Mouse (Mus musculus) forebrain, embryonic 12.5 days (tissue): Measurements from ENCODE around the gene Copz1. TPM values are rescaled to one million over a fixed set of nuclear protein-coding genes. Genes with fewer than 3 reads are reported as not detected.

Experiments used
- ATAC-seq: fragments of 200-750 bp; cut with Nextera tagmentation; 2 replicates; pipeline ENCODE4 v1.8.0; 2017; ENCODE audit warnings: moderate TSS enrichment; ENCODE audit not compliant: low FRiP score
- H3K27ac ChIP-seq: fragments of 300-500 bp; sonication (generic); 2 replicates; pipeline ENCODE4 v1.5.1; 2016; ENCODE audit warnings: mild to moderate bottlenecking
- H3K27me3 ChIP-seq: fragments of 300-500 bp; sonication (generic); 2 replicates; pipeline ENCODE4 v1.6.1; 2016; ENCODE audit warnings: mild to moderate bottlenecking
- H3K36me3 ChIP-seq: fragments of 300-500 bp; sonication (generic); replicated peaks from 2 replicates; pipeline ENCODE4 v1.6.1; 2016; ENCODE audit warnings: mild to moderate bottlenecking
- H3K4me1 ChIP-seq: fragments of 300-500 bp; sonication (generic); 2 replicates; pipeline ENCODE4 v1.6.1; 2016
- H3K4me2 ChIP-seq: fragments of 300-500 bp; sonication (generic); 2 replicates; pipeline ENCODE4 v1.6.1; 2016; ENCODE audit warnings: mild to moderate bottlenecking, moderate library complexity
- H3K4me3 ChIP-seq: fragments of 300-500 bp; sonication (generic); replicated peaks from 2 replicates; pipeline ENCODE4 v1.5.1; 2016; ENCODE audit warnings: mild to moderate bottlenecking
- H3K9ac ChIP-seq: fragments of 300-500 bp; sonication (generic); 2 replicates; pipeline ENCODE4 v1.6.1; 2016; ENCODE audit warnings: mild to moderate bottlenecking
- H3K9me3 ChIP-seq: fragments of 300-500 bp; sonication (generic); 2 replicates; pipeline ENCODE4 v1.6.1; 2016
- WGBS: fragments of 180-500 bp; shearing (Covaris S2); methylation state at CpG from one replicate; pipeline ENCODE4 v1.1.7; 2016; 5-methylcytosine and 5-hydroxymethylcytosine counted together
- polyA plus RNA-seq: library from polyadenylated mRNA; unstranded; fragments of >200 nt; fragmentation: Nextera tagmentation; extraction: Ambion mirVana; gene quantifications from 2 replicates; pipeline ENCODE4 v1.2.1, GENCODE M21; 2016

Copz1 gene
- polyA plus RNA-seq, 1 experiment from 2014 or later: 226 TPM

- no peaks in the 10 kb centered on the region for H3K36me3 ChIP-seq
- H3K27ac ChIP-seq: peak overlapping the region; percentile 98
- peaks cover 25% of the 10 kb centered on the region for H3K27me3 ChIP-seq
- 38% methylated on average over 8 of the region's 8 CpGs for WGBS
- H3K9ac ChIP-seq: peak overlapping the region; percentile 65
- ATAC-seq: no peak
- H3K4me1 ChIP-seq: peaks cover 63% of the 10 kb centered on the region
- H3K4me3 ChIP-seq: peak overlapping the region; percentile 44
- peak overlapping the region; percentile 73 for H3K4me2 ChIP-seq
- no peaks in the 10 kb centered on the region for H3K9me3 ChIP-seq
Measured at GRCm38 (mm10) chr15:103305792-103306645, 33.5 kb downstream of the Copz1 start.

GRCm38 (mm10) chr15:103307125-103307524 lies 34.6 kb downstream of the Copz1 start:
- Histone ChIP-seq H3K27me3 (peaks cover 25% of the 10 kb centered on the region), H3K9ac (no peak overlapping the region), H3K4me1 (peaks cover 52% of the 10 kb centered on the region), H3K9me3 (no peaks in the 10 kb centered on the region), H3K4me2 (peak overlapping the region; percentile 4; the same call in 1 of the 2 replicates), H3K4me3 (no peak overlapping the region), H3K36me3 (no peaks in the 10 kb centered on the region), H3K27ac (peak overlapping the region; percentile 66)
- WGBS: 1% methylated on average over 7 of the region's 7 CpGs
- ATAC-seq: no peak

- Histone ChIP-seq H3K9me3 (no peaks in the 10 kb centered on the region), H3K4me3 (no peak overlapping the region), H3K27ac (no peak overlapping the region), H3K27me3 (peaks cover 25% of the 10 kb centered on the region), H3K4me1 (peaks cover 45% of the 10 kb centered on the region), H3K36me3 (no peaks in the 10 kb centered on the region), H3K4me2 (0 out of 2 replicates have a peak overlapping the region, but pooled peaks have one; percentile 0), H3K9ac (0 out of 2 replicates have a peak overlapping the region, but pooled peaks have one; percentile 33)
- 50% methylated on average over 28 of the region's 28 CpGs for WGBS
- no peak for ATAC-seq
Measured at GRCm38 (mm10) chr15:103308056-103308875, 35.8 kb downstream of the Copz1 start.

GRCm38 (mm10) chr15:103308876-103309580 lies 36.5 kb downstream of the Copz1 start:
- H3K36me3 ChIP-seq: no peaks in the 10 kb centered on the region
- H3K9me3 ChIP-seq: no peaks in the 10 kb centered on the region
- WGBS: 65% methylated on average over 26 of the region's 26 CpGs
- 0 out of 2 replicates have a peak overlapping the region, but pooled peaks have one; percentile 33 for H3K9ac ChIP-seq
- H3K4me1 ChIP-seq: peaks cover 45% of the 10 kb centered on the region
- H3K27me3 ChIP-seq: peaks cover 28% of the 10 kb centered on the region
- H3K4me2 ChIP-seq: 0 out of 2 replicates have a peak overlapping the region, but pooled peaks have one; percentile 0
- H3K4me3 ChIP-seq: no peak overlapping the region
- no peak overlapping the region for H3K27ac ChIP-seq
- ATAC-seq: no peak

- Histone ChIP-seq H3K4me1 (peaks cover 51% of the 10 kb centered on the region), H3K27ac (no peak within 1 kb of the TSS), H3K4me3 (no peak within 1 kb of the TSS), H3K9me3 (no peaks in the 10 kb centered on the region), H3K4me2 (no peak within 1 kb of the TSS), H3K27me3 (peaks cover 31% of the 10 kb centered on the region), H3K9ac (no peak within 1 kb of the TSS), H3K36me3 (peaks cover 1% of the 10 kb centered on the region; the same call in 1 of the 2 replicates)
- WGBS: 84% methylated on average over 6 of the region's 6 CpGs
- ATAC-seq: no peak
Measured at GRCm38 (mm10) chr15:103310365-103310910, 37.9 kb downstream of the Copz1 start, which contains the start of gene Gpr84. Gene Gpr84 (minus strand): TSS chr15:103310612.

- H3K9me3 ChIP-seq: no peaks in the 10 kb centered on the region
- peak overlapping the region; percentile 33; the same call in 1 of the 2 replicates for H3K27ac ChIP-seq
- H3K27me3 ChIP-seq: peaks cover 23% of the 10 kb centered on the region
- no peak overlapping the region for H3K4me3 ChIP-seq
- peaks cover 34% of the 10 kb centered on the region for H3K4me1 ChIP-seq
- H3K9ac ChIP-seq: no peak overlapping the region
- peaks cover 31% of the 10 kb centered on the region for H3K36me3 ChIP-seq
- WGBS: 18% methylated on average over 18 of the region's 18 CpGs
- ATAC-seq: no peak
- peak overlapping the region; percentile 57 for H3K4me2 ChIP-seq
Measured at GRCm38 (mm10) chr15:103313495-103314095, 41.1 kb downstream of the Copz1 start.

- Histone ChIP-seq H3K4me2 (peak overlapping the region; percentile 57), H3K4me3 (no peak overlapping the region), H3K36me3 (peaks cover 34% of the 10 kb centered on the region), H3K9me3 (no peaks in the 10 kb centered on the region), H3K4me1 (peaks cover 30% of the 10 kb centered on the region), H3K27me3 (peaks cover 17% of the 10 kb centered on the region), H3K9ac (peak overlapping the region; percentile 52; the same call in 1 of the 2 replicates), H3K27ac (peak overlapping the region; percentile 33; the same call in 1 of the 2 replicates)
- ATAC-seq: no peak
- 38% methylated on average over 21 of the region's 22 CpGs for WGBS
Measured at GRCm38 (mm10) chr15:103314181-103314580, 41.7 kb downstream of the Copz1 start.

GRCm38 (mm10) chr15:103315011-103315502 lies 42.5 kb downstream of the Copz1 start:
- Histone ChIP-seq H3K4me3 (peak overlapping the region; percentile 23), H3K36me3 (peaks cover 37% of the 10 kb centered on the region)
- ATAC-seq: peak; percentile 79

GRCm38 (mm10) chr15:103315979-103316776 lies 43.7 kb downstream of the Copz1 start:
- Histone ChIP-seq H3K4me2 (no peak overlapping the region), H3K36me3 (peaks cover 40% of the 10 kb centered on the region), H3K9ac (no peak overlapping the region), H3K27ac (no peak overlapping the region), H3K9me3 (no peaks in the 10 kb centered on the region), H3K27me3 (peaks cover 7% of the 10 kb centered on the region; the same call in 1 of the 2 replicates), H3K4me3 (no peak overlapping the region), H3K4me1 (peaks cover 36% of the 10 kb centered on the region)
- WGBS: 85% methylated on average over 10 of the region's 10 CpGs
- no peak for ATAC-seq

More at GRCm38 (mm10) chr15:103315011-103315502, 42.5 kb downstream of the Copz1 start:
- WGBS: 4% methylated on average over 18 of the region's 18 CpGs
- peak overlapping the region; percentile 52; the same call in 1 of the 2 replicates for H3K9ac ChIP-seq
- peaks cover 9% of the 10 kb centered on the region; the same call in 1 of the 2 replicates for H3K27me3 ChIP-seq
- H3K4me2 ChIP-seq: peak overlapping the region; percentile 57
- H3K9me3 ChIP-seq: no peaks in the 10 kb centered on the region
- peak overlapping the region; percentile 2; the same call in 1 of the 2 replicates for H3K27ac ChIP-seq
- H3K4me1 ChIP-seq: peaks cover 30% of the 10 kb centered on the region

- Histone ChIP-seq H3K27me3 (peaks cover 7% of the 10 kb centered on the region; the same call in 1 of the 2 replicates), H3K4me1 (peaks cover 46% of the 10 kb centered on the region), H3K4me3 (no peak overlapping the region), H3K9ac (0 out of 2 replicates have a peak overlapping the region, but pooled peaks have one; percentile 1), H3K36me3 (peaks cover 40% of the 10 kb centered on the region), H3K9me3 (no peaks in the 10 kb centered on the region), H3K4me2 (no peak overlapping the region), H3K27ac (no peak overlapping the region)
- ATAC-seq: no peak
Measured at GRCm38 (mm10) chr15:103317120-103317519, 44.6 kb downstream of the Copz1 start.
